Comparison of ENCODE assay signal across 23 mouse cellular contexts in the genomic region with DNA sequence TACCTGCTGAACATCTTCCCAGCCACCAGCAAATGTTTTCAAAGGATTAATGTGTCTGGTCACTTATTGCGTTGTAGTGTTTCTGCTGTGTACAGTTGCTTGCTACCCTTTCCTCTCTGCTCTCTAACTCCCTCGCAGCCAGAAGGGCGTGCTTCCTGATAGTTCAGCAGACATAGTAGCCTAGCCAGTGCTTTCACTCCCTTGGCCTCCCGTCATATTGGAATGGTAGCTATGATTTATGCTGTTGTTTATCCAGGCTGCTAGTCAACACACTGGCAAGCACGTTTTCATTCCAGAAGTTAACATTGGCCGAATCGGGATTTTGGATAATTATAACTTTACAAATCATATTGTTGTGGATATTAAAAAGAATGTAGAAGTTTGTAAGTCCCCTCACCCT. TPM values are rescaled to one million over a fixed set of nuclear protein-coding genes. Genes with fewer than 3 reads are reported as not detected.
DNase-seq lines count a peak whose midpoint lies in the region; ATAC-seq lines count a peak whose summit lies in the region.
"Had no signal": no experiment of that assay in that cellular context is flagged by ENCODE, and none has a peak within 500 bp of the region (broad histone marks: within the 10 kb centered on the region; RNA-seq: fewer than 3 reads in every experiment).

No protein-coding gene starts in this region.

- DNase-seq in heart, adult 11 months = peak; percentile 61
- no peak for DNase-seq in heart, adult 8-10 months (ENCODE audit: low spot score)
- peak; percentile 40 for DNase-seq in kidney, postnatal 10 days
- DNase-seq in ovary, adult 18-20 months (ENCODE audit: low spot score) = peak; percentile 21
- DNase-seq in ovary, postnatal 36 days (ENCODE audit: low spot score) = no peak
- DNase-seq in kidney, postnatal 4 days = peak; percentile 33 to 44
- DNase-seq: adrenal gland, adult 2 months; adrenal gland, postnatal 25 days; cerebellum, adult 18-20 months; cerebellum, adult 9-11 months; cerebellum, postnatal 36 days; gastrocnemius, postnatal 10 days; heart, adult 2 months had no signal

- no peak overlapping the region for H3K27ac ChIP-seq in kidney, embryonic 14.5 days (ENCODE audit: low read depth, low read length)
- H3K27ac ChIP-seq in hindbrain, embryonic 16.5 days (ENCODE audit: low read depth, low read length) = no peak overlapping the region
- H3K27ac ChIP-seq: embryonic facial prominence, embryonic 13.5 days; forebrain, embryonic 12.5 days; heart, adult 2 months; hindbrain, embryonic 10.5 days had no signal

- 71% methylated on average over 7 of the region's 7 CpGs for WGBS in kidney, embryonic 14.5 days
- WGBS in hindbrain, embryonic 16.5 days = 89% methylated on average over 7 of the region's 7 CpGs

- H3K4me2 ChIP-seq in kidney, embryonic 14.5 days (replicated peaks; ENCODE audit: low read depth, low read length) = no peak overlapping the region
- H3K4me2 ChIP-seq in hindbrain, embryonic 16.5 days (ENCODE audit: low read length) = no peak overlapping the region
- H3K4me2 ChIP-seq: embryonic facial prominence, embryonic 13.5 days; forebrain, embryonic 12.5 days had no signal

- H3K4me1 ChIP-seq in kidney, embryonic 14.5 days (ENCODE audit: control insufficient read depth, insufficient read depth, low read length) = 0 out of 2 replicates have a peak, but pooled peaks cover 3% of the 10 kb centered on the region
- H3K4me1 ChIP-seq in hindbrain, embryonic 16.5 days (ENCODE audit: control insufficient read depth, insufficient read depth, low read depth, low read length) = peaks cover 7% of the 10 kb centered on the region

- ATAC-seq in kidney, embryonic 14.5 days (ENCODE audit: low FRiP score, low TSS enrichment) = no peak
- no peak for ATAC-seq in hindbrain, embryonic 16.5 days
- ATAC-seq: activated CD4-positive, CD25-positive, alpha-beta regulatory T cell, adult 4 months; Patski had no signal

- no peak overlapping the region for H3K9ac ChIP-seq in kidney, embryonic 14.5 days (ENCODE audit: low read depth, low read length)
- no peak overlapping the region for H3K9ac ChIP-seq in hindbrain, embryonic 16.5 days (ENCODE audit: low read depth, low read length)
- H3K9ac ChIP-seq: embryonic facial prominence, embryonic 13.5 days; forebrain, embryonic 12.5 days; heart, embryonic 12.5 days had no signal

- H3K4me3 ChIP-seq in kidney, embryonic 14.5 days (ENCODE audit: low read length) = no peak overlapping the region
- H3K4me3 ChIP-seq in hindbrain, embryonic 16.5 days (ENCODE audit: low read length) = no peak overlapping the region
- H3K4me3 ChIP-seq: embryonic facial prominence, embryonic 13.5 days; forebrain, embryonic 12.5 days; heart, adult 2 months; heart, embryonic 12.5 days; hindbrain, embryonic 10.5 days had no signal

- no peaks in the 10 kb centered on the region for H3K9me3 ChIP-seq in kidney, embryonic 14.5 days (ENCODE audit: control insufficient read depth, low read length)
- no peaks in the 10 kb centered on the region for H3K9me3 ChIP-seq in hindbrain, embryonic 16.5 days (ENCODE audit: control insufficient read depth, low read length)
- H3K9me3 ChIP-seq: embryonic facial prominence, embryonic 13.5 days; forebrain, embryonic 12.5 days; heart, embryonic 12.5 days; hindbrain, embryonic 10.5 days had no signal

- no peaks in the 10 kb centered on the region for H3K36me3 ChIP-seq in kidney, embryonic 14.5 days (ENCODE audit: control insufficient read depth, insufficient read depth, low read length)
- H3K36me3 ChIP-seq in hindbrain, embryonic 16.5 days (ENCODE audit: control insufficient read depth, insufficient read depth, low read length) = no peaks in the 10 kb centered on the region
- H3K36me3 ChIP-seq: embryonic facial prominence, embryonic 13.5 days; forebrain, embryonic 12.5 days had no signal

- H3K27me3 ChIP-seq in kidney, embryonic 14.5 days (ENCODE audit: control insufficient read depth, insufficient read depth, low read length) = no peaks in the 10 kb centered on the region
- no peaks in the 10 kb centered on the region for H3K27me3 ChIP-seq in hindbrain, embryonic 16.5 days (replicated peaks; ENCODE audit: control insufficient read depth, insufficient read depth, low read length)
- H3K27me3 ChIP-seq: embryonic facial prominence, embryonic 13.5 days; forebrain, embryonic 12.5 days; heart, embryonic 12.5 days; Patski had no signal

RNA-seq across cellular contexts. Expression of a gene that starts 41.5 kb away (rescaled TPM):
- under 1 TPM in 2 of 4 experiments, not detected in 2; 0.13 to 0.23 TPM for total RNA-seq in heart, adult 8-10 months (2022)
- polyA plus RNA-seq in kidney, embryonic 14.5 days (2014; fragmentation: Nextera tagmentation; extraction: Ambion mirVana) = 0.58 and 1.3 TPM in 2 replicates
- 0.91 and 1.0 TPM in 2 replicates for polyA plus RNA-seq in hindbrain, embryonic 16.5 days (2015; fragmentation: Nextera tagmentation; extraction: Ambion mirVana)
- total RNA-seq: adrenal gland, adult 2 months had no signal
- polyA plus RNA-seq: adrenal gland, adult 2 months; C2C12; frontal cortex, adult 2 months; Patski had no signal

RNA-seq across cellular contexts. Expression of a gene that starts 54.5 kb away (rescaled TPM):
- 1 to 10 TPM; 6.1 to 9.3 (median 6.6) TPM for total RNA-seq in heart, adult 8-10 months (2022)
- polyA plus RNA-seq in kidney, embryonic 14.5 days (2014; fragmentation: Nextera tagmentation; extraction: Ambion mirVana) = 2.2 and 4.1 TPM in 2 replicates
- polyA plus RNA-seq in hindbrain, embryonic 16.5 days (2015; fragmentation: Nextera tagmentation; extraction: Ambion mirVana) = 3.9 and 4.1 TPM in 2 replicates
- polyA plus RNA-seq: C2C12 had no signal

Comparison
In these comparisons a context has a peak if more than half of its experiments do, and no peak if none do; other contexts are left out.
1. DNase-seq: peak in heart, adult 11 months (single experiment), kidney, postnatal 10 days (single experiment), ovary, adult 18-20 months (single experiment) and kidney, postnatal 4 days (2 of 2); none in heart, adult 8-10 months (single experiment) and ovary, postnatal 36 days (single experiment).